Mouse (Mus musculus) heart, adult 2 months (tissue): Measurements from ENCODE around the gene Sycp3.

ENCODE experiments used
- CTCF ChIP-seq: fragments of 200-600 bp; IDR thresholded peaks from 2 replicates; pipeline ENCODE4 v1.8.1; 2022; ENCODE audit warnings: antibody characterized with exemption, mild to moderate bottlenecking, moderate library complexity
- EP300 ChIP-seq: fragments of 200-500 bp; IDR thresholded peaks from 2 replicates; pipeline ENCODE4 v1.6.1; 2011; ENCODE audit warnings: low read depth, low read length, control low read depth; ENCODE audit not compliant: insufficient read depth
- POLR2A ChIP-seq: fragments of 200-500 bp; IDR thresholded peaks from 2 replicates; pipeline ENCODE4 v1.6.1; 2011; ENCODE audit warnings: mild to moderate bottlenecking, low read depth, low read length, control low read depth; ENCODE audit not compliant: insufficient read depth

GRCm38 (mm10) chr10:88451990-88452389, 7.4 kb upstream of the Sycp3 start:
- TF ChIP-seq CTCF (no peak), POLR2A (no peak), EP300 (no peak)
